Mouse (Mus musculus) cerebral cortex, adult 2 months (tissue): ENCODE results near the gene Osbp2.

Source experiments
- WGBS: fragments of 180-500 bp; shearing (Covaris S2); methylation state at CpG from one replicate; pipeline ENCODE4 v1.1.7; 2018; 5-methylcytosine and 5-hydroxymethylcytosine counted together

The Osbp2 gene

DNA sequence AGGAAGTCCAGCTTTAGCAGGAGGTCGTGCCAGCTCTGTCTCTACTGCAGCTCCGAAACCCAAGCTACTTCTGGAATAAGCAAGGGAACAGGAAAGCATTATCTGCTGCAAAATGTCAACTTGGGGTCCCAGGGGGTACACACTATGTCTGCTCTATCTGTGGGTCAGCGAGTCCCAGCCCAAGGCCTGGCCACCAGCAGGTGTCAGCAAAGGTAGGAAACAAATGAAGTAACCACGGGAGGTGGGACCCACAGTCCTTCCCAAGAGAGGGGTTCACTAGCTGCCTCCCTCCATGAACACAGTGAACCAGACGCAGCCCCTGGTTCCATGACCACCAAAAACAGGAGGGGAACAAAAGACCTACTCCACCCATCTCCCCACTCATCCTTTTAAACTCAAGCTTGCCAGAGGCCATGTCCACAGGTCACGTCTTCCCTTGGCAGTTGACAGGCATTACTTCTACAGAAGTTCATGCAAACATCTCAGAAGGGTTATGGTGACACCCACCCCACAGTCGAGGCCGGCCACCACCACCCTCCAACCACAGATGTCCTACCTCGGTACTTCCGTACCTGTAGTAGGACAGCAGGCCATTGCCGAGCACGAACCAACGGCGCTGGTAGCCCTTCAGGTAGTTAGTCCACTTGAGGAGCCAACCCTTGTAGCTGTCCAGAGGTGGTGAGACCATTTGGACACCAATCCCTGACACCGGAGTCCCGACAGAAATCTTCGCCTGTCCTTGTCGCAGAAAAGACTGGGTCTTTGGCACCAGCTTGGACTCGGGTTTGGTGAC, 846 bp downstream of the Osbp2 start:
- WGBS = 62% methylated on average over 19 of the region's 19 CpGs

GRCm38 (mm10) chr11:3860361-3860760, 3.3 kb downstream of the Osbp2 start:
- WGBS = 78% methylated on average over 4 of the region's 4 CpGs

DNA sequence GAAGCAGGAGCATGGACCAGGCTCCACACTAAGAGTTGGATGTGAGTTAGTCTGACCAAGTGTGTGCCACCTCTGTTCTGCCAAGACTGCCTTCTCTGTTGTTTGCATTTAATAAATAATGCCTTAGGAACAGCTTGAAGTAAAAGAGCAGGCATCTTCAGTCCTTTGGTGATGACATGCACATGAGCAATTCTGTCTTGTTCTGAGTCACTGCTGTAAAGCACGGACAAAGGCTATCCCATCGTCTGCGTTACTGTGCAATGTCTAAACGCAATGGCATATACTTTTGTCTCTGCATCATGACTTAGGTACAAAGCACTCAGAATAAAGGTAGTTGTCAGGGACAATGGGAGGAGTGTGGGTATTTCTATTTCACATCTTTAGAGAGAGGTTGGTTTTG, 3.9 kb downstream of the Osbp2 start:
- WGBS = 68% methylated on average over 4 of the region's 4 CpGs

GRCm38 (mm10) chr11:3857902-3858301, 5.8 kb downstream of the Osbp2 start:
- 83% methylated on average over 5 of the region's 5 CpGs for WGBS

GRCm38 (mm10) chr11:3855846-3856245, 7.9 kb downstream of the Osbp2 start:
- 45% methylated on average over 5 of the region's 5 CpGs for WGBS

DNA sequence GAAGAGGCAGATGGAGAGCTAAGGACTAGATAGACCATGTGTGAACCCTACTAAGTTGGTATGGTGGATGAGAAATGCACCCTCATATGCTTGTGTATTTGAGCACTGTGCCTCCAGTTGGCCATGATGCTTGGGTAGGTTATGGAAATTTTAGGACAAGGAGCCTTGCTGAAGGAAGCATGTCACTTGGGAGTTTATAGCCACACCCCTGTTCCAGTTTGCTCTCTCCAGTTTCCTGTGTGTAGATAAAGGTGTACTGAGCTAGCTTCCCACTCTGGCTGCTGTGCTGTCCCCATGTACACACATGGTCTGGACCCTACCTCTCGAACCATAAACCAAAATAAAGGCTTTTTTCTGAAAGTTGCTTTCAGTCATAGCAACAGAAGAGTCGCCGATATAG, 9.5 kb downstream of the Osbp2 start:
- WGBS = 79% methylated on average over 3 of the region's 3 CpGs

GRCm38 (mm10) chr11:3853481-3854034, 10.1 kb downstream of the Osbp2 start:
- 35% methylated on average over 5 of the region's 5 CpGs for WGBS

GRCm38 (mm10) chr11:3853031-3853430, 10.7 kb downstream of the Osbp2 start:
- WGBS = 84% methylated on average over 10 of the region's 10 CpGs

- 55% methylated on average over 4 of the region's 4 CpGs for WGBS
These were observed 11.8 kb downstream of the Osbp2 start for GRCm38 (mm10) chr11:3851872-3852271.

DNA sequence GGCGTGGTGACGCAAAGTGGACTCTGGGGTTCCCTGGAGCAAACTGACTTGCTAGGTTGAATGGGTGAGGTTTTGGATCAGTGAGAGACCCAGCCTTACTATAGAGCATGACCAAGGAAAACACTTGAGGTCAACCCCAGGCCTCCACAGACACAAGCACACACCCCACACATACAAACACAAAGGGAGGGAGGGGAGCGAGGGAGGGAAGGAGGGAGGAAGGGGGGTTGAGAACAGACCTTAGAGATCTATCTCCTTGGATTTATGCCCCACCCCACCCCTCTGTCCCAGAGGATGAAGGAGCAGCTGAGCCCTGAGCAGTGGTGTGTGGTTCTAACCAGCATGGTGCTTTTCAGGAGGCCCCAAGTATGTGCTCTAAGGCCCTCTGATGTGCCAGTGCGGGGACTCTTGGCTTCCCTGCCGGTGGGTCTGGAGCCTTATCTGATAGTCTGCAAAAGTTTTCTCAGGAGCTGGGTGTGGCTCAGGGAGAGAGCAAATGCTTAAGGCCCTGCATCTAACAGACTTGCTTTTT, 12.9 kb downstream of the Osbp2 start:
- 61% methylated on average over 5 of the region's 5 CpGs for WGBS

DNA sequence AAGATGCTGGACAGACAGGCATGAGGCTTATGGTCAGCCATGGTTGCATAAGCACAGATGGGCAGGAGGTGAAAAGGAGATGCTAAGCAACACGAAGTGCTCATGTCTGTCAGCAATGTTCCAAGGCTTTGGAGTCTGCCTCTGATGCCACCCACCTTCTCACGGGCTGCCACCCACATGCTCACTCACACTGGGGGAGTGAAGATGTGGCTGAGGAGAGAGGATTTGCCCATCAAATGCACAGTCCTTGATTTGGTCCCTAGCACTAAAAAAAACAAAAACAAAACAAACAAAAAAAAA, 13.4 kb downstream of the Osbp2 start:
- 51% methylated on average over 2 of the region's 2 CpGs for WGBS

- WGBS = 73% methylated on average over 15 of the region's 15 CpGs
These were observed 14.0 kb downstream of the Osbp2 start for GRCm38 (mm10) chr11:3849469-3850314.

DNA sequence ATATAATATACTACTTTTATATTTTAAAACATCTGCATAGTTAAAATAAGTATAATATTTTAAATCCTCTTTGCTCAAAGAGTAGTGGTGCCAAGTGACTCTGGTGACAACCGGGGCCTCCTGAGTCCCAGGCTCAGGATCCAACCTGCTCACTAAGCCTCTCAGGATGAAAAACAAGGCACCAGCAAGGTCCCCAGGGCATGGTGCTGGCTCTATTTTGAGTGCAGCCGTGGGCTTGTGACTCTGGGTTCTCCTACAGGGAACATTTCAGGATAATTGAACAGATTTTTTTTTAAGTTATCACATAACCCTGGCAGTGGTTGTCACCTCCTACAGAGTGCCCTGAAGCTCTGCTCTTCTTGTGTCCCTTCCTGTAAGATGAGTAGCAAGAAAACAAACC, 17.4 kb downstream of the Osbp2 start:
- 55% methylated on average over 2 of the region's 2 CpGs for WGBS

DNA sequence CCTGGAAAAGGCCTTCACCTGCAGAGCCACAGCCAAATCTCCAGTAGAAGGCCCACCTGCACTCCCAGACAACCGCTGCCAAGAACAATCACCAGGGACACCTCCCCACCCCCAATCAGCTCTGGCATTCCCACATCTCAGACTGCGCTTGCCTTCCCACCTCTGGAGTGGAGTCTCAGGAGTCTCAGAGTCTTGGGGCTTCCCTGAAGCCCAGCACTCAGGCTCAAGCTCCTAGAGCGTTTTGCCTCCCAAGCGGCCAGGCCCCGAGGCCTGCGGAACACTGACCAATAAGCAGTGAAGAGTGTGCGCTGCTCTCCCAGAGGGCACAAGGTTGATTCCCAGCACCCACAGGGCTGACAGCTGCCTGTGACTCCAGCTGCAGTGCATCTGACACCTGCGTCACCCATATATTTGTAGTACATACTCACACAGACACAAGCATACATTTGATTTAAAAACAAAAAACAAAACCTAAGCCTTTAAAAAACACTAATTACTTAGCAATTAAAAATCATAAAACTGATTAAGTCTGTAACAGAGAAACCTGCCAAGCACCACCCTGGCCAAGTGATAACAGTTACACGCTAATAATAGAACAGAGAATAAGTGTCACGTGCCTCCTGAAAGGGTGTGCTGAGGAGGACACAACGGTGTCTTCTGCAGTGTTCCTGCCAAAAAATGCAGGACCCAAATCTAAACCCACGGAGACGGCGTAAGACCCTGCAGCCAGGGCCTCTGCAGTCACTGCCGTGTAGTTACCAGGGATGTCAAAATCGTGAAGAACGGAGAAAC, 19.6 kb downstream of the Osbp2 start:
- WGBS = 76% methylated on average over 17 of the region's 17 CpGs

GRCm38 (mm10) chr11:3835271-3835670, 28.4 kb downstream of the Osbp2 start:
- WGBS = 86% methylated on average over 4 of the region's 4 CpGs

DNA sequence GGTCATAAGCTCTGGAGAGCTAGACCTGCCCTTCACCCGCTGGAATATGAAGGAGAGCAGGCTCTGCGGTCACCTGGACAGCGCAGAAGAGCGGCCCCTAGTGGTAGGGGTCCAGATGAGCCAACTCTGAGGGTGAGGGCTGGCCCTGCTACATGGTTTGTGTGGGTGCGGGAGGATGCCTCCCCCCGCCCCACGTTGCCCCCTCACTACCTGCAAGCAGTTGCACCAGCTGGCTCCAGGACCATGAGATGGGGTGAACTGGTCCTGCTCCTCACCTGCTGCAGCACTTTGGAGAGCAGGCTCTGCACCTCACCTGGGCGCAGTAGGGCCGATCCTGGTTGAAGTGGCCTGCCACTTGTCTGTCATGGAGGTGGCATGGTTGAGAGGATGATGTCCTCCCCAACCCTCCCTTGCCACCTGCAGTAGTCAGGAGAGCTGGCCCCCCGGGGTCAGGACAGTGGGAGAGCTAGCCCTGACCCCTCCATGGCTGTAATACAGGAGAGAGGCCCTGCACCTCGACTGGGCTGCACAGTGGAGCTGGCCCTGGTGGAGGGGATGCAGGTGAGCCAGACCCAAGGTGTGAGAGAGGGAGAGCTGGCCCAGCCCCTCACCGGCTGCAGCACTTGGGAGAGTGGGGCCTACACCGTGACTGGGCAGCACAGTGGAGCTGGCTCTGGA, 29.1 kb downstream of the Osbp2 start:
- WGBS = 54% methylated on average over 13 of the region's 13 CpGs

- WGBS = 47% methylated on average over 21 of the region's 21 CpGs
These were observed 29.9 kb downstream of the Osbp2 start for GRCm38 (mm10) chr11:3833544-3834420.

DNA sequence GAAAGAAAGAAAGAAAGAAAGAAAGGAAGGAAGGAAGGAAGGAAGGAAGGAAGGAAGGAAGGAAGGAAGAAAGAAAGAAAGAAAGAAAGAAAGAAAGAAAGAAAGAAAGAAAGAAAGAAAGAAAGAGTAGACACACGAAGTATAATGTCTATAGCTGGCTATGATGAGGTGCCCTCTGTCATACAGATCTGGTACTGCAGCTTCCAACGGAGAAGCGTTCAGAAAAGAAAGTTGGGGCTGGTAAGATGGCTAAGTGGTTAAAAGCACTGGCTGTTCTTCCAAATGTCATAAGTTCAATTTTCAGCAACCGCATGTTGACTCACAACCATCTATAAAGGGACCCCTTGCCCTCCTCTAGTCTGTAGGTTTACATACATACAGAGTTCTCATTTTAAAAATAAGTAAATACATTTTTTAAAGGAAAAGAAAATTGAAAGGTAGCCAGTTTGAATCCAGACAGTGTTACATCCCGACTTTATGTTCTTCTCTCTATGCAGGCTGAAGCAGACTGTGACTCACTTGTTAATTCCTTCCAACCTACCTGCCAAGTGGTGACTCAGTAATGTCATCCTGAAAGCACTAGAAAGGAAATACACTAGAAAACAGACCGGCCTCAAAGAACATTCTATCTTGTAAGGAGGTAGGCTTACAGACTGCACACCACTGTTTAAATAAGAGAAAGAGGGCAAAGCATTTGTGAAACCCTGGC, 31.4 kb downstream of the Osbp2 start:
- WGBS = 22% methylated on average over 6 of the region's 6 CpGs

DNA sequence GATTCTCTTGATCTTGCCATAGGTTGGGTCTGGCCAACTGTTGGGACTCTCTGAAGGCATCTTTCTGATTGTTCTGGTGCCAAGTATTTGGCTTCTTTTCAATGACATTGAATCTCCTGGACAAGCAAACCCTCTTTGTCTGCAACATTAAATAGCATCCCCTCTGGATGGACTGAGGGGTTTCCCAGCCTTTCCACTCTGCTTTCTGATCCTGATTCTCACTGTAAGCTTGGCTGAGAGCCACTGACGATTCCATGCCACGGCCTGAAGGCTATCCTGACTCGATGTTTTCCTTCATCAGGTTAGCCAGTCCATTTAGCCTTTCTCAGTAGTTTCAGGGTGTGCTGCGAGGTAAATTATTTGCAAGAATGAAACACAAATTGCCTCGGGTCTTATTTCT, 34.0 kb downstream of the Osbp2 start:
- WGBS = 71% methylated on average over 5 of the region's 5 CpGs

DNA sequence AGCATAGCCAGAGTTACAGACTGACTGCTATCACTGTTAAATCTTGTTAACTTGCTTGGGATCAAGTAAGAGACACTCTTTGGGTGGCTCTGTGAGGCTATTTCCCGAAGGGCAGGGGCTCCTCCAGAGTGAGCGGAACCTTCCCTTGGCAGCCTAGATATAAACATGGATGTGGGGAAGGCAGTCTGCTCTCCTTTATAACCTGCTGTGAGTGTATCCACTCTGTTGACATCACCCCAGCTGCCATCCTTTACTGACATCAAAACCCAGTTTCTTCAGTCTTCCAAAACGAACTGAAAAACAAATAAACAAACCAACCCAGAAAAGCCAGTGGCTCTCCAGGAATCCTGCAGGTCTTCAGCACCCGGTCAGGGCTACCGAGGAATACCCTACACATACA, 39.6 kb downstream of the Osbp2 start:
- 63% methylated on average over 5 of the region's 5 CpGs for WGBS
